Mouse (Mus musculus) megakaryocyte-erythroid progenitor cell, adult 5-6 weeks (primary cell): ENCODE measurements around the gene Gm20917. TPM values are rescaled to one million over a fixed set of nuclear protein-coding genes. Genes with fewer than 3 reads are reported as not detected.
"Not testable (repeated sequence)": the region's sequence is repeated elsewhere in the genome, so short reads cannot be mapped to it uniquely, and the experiment has no call there.

Experiments used
- ATAC-seq: replicated peaks from 2 replicates; pipeline ENCODE4 v1.8.0; 2016; ENCODE audit warnings: mild to moderate bottlenecking, inconsistent platforms; ENCODE audit not compliant: severe bottlenecking, poor library complexity, low FRiP score, low TSS enrichment
- total RNA-seq, 2 experiments: library from RNA; stranded (forward) in 1 of 2; stranded (reverse) in 1 of 2; fragments of 200-1000, 215-1000 nt in 1 of 2; fragments of >200 nt in 1 of 2; fragmentation: Nextera tagmentation in 1 of 2; gene quantifications; 2 replicates each; pipeline ENCODE4 v1.2.3; 2014 to 2017

Gm20917 gene
- not detected in 2 replicates for total RNA-seq (2014; fragmentation: Nextera tagmentation)
- not detected in 2 replicates for total RNA-seq (2017)

DNA sequence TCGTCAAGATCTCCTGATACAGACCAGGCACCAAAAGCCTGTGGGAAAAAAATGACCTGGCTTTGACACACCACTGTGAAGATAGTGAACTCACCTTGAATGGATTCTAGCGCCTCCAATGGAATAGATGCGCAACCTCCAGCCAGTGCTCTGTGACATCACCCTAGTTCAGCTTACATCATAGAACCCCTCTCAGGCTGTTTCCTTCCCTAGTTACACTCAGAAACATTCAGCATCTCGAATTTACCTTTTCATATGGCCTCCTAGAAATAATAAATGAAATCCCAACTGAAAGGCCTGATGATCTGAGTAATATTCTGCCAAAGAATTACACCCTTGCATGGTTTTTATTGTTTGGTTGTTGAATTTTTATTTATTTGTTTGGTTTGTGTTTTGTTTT is at the start of gene Gm20917:
Gene Gm20917, minus strand, starts transcription at position 101 of the 400 bp plus-strand sequence.
- ATAC-seq, result not testable (repeated sequence)

Other genes starting within 250 kb of the Gm20917 start
- not detected in 2 replicates for gene Gm20916, start 168.4 kb upstream of the Gm20917 start, total RNA-seq (2014; fragmentation: Nextera tagmentation)
- not detected in 2 replicates for gene Gm20916, start 168.4 kb upstream of the Gm20917 start, total RNA-seq (2017)